Mouse (Mus musculus) heart, postnatal 4 days (tissue): ENCODE measurements around the gene Recql. TPM values are rescaled to one million over a fixed set of nuclear protein-coding genes. Genes with fewer than 3 reads are reported as not detected.
A peak's percentile ranks its signal among the peaks of the same experiment; 100 is the strongest.
"Not testable (repeated sequence)": the region's sequence is repeated elsewhere in the genome, so short reads cannot be mapped to it uniquely, and the experiment has no call there.

Source experiments
- DNase-seq: peaks from one replicate; pipeline ENCODE4 v3.0.0; 2021
- total RNA-seq, 2 experiments: library from RNA; stranded (reverse); gene quantifications; 2 replicates each; pipeline ENCODE4 v1.2.3; 2021

Recql gene
- total RNA-seq, 2 experiments from 2014 or later, result 12.7 to 14.3 TPM

GRCm38 (mm10) chr6:142363019-142363576 lies 23.8 kb downstream of the Recql start:
- DNase-seq, result peak; percentile 9

- DNase-seq, result no peak
These were observed 24.9 kb downstream of the Recql start for GRCm38 (mm10) chr6:142362036-142362435.

- no peak for DNase-seq
These were observed 29.8 kb downstream of the Recql start for GRCm38 (mm10) chr6:142357106-142357505.

- DNase-seq, result not testable (repeated sequence)
These were observed 34.8 kb downstream of the Recql start for GRCm38 (mm10) chr6:142352099-142352498.

- peak; percentile 9 for DNase-seq
These were observed 39.2 kb downstream of the Recql start for GRCm38 (mm10) chr6:142347431-142348385.

GRCm38 (mm10) chr6:142346181-142347110 lies 40.4 kb downstream of the Recql start:
- no peak for DNase-seq

GRCm38 (mm10) chr6:142345440-142346038 lies 41.3 kb downstream of the Recql start, which contains the start of gene Pyroxd1:
TSS of gene Pyroxd1 (plus strand) at chr6:142345654.
- peak; percentile 80 for DNase-seq

- DNase-seq, result peak; percentile 59
These were observed 43.3 kb downstream of the Recql start for GRCm38 (mm10) chr6:142343561-142343960.

- DNase-seq, result no peak
These were observed 47.3 kb downstream of the Recql start for GRCm38 (mm10) chr6:142339576-142339975.

GRCm38 (mm10) chr6:142338961-142339360 lies 47.9 kb downstream of the Recql start:
- DNase-seq, result no peak

GRCm38 (mm10) chr6:142329201-142329600 lies 57.7 kb downstream of the Recql start:
- DNase-seq, result no peak

GRCm38 (mm10) chr6:142326598-142326997 lies 60.3 kb downstream of the Recql start:
- no peak for DNase-seq

GRCm38 (mm10) chr6:142322881-142323280 lies 64.0 kb downstream of the Recql start, which contains the start of gene Slco1a5:
TSS of gene Slco1a5 (minus strand) at chr6:142322981.
- DNase-seq, result no peak

- DNase-seq, result no peak
These were observed 69.8 kb downstream of the Recql start for GRCm38 (mm10) chr6:142317106-142317505.

- DNase-seq, result no peak
These were observed 72.6 kb downstream of the Recql start for GRCm38 (mm10) chr6:142314285-142314684.

GRCm38 (mm10) chr6:142305076-142305475 lies 81.8 kb downstream of the Recql start:
- DNase-seq, result no peak

Other genes with a start within 250 kb of the Recql start
- 1 to 10 TPM in 1 of 2 experiments, not detected in 1; 1.1 TPM for gene Slco1a6, start 178.6 kb downstream of the Recql start, total RNA-seq
- gene Iapp, start 88.7 kb downstream of the Recql start, total RNA-seq, result not detected
- gene Slco1a5, start 64.1 kb downstream of the Recql start, total RNA-seq, result not detected
- gene Pyroxd1, start 41.4 kb downstream of the Recql start, total RNA-seq, result 10 to 100 TPM; 11.3 to 11.9 TPM
- 10 to 100 TPM; 28.3 to 36.3 TPM for gene Golt1b, start 134 bp upstream of the Recql start, total RNA-seq
- gene Spx, start 26.4 kb upstream of the Recql start, total RNA-seq, result not detected
- gene Gys2, start 86.0 kb upstream of the Recql start, total RNA-seq, result not detected
- 1,000 to 10,000 TPM; 1,364 to 1,397 TPM for gene Ldhb, start 120.9 kb upstream of the Recql start, total RNA-seq
- 10 to 100 TPM; 20.7 to 21.7 TPM for gene Kcnj8, start 184.5 kb upstream of the Recql start, total RNA-seq